Mouse (Mus musculus) megakaryocyte, adult 5-6 weeks (primary cell): ENCODE data around the gene Cldn12. TPM values are rescaled to one million over a fixed set of nuclear protein-coding genes. Genes with fewer than 3 reads are reported as not detected.

Source experiments
- ATAC-seq: 2 replicates; pipeline ENCODE4 v1.8.0; 2016; ENCODE audit warnings: mild to moderate bottlenecking, inconsistent platforms; ENCODE audit not compliant: poor library complexity, severe bottlenecking
- total RNA-seq, 2 experiments: library from RNA; stranded (forward) in 1 of 2; stranded (reverse) in 1 of 2; fragments of 153-499, 151-499 nt in 1 of 2; fragments of 221-1000, 200-1000 nt in 1 of 2; gene quantifications; 2 replicates each; pipeline versions ENCODE4 v1.2.3 to v1.2.4; 2015 to 2017

Gene Cldn12
- total RNA-seq, 2 experiments from 2014 or later = 0.80 to 2.3 TPM

- ATAC-seq = no peak
Measured at GRCm38 (mm10) chr5:5495042-5495441, 19.7 kb downstream of the Cldn12 start.

GRCm38 (mm10) chr5:5494269-5495005, 20.3 kb downstream of the Cldn12 start:
- ATAC-seq = peak; percentile 90

GRCm38 (mm10) chr5:5492163-5492562, 22.6 kb downstream of the Cldn12 start:
- no peak for ATAC-seq

GRCm38 (mm10) chr5:5486071-5486470, 28.7 kb downstream of the Cldn12 start:
- no peak for ATAC-seq

GRCm38 (mm10) chr5:5483254-5483858, 31.4 kb downstream of the Cldn12 start:
- ATAC-seq = no peak

- ATAC-seq = peak; percentile 82
Measured at GRCm38 (mm10) chr5:5481662-5482061, 33.1 kb downstream of the Cldn12 start.

GRCm38 (mm10) chr5:5479043-5479442, 35.7 kb downstream of the Cldn12 start, which contains the start of gene 1700015F17Rik:
Gene 1700015F17Rik (minus strand): TSS chr5:5479143.
- ATAC-seq = no peak

GRCm38 (mm10) chr5:5476133-5476532, 38.6 kb downstream of the Cldn12 start:
- no peak for ATAC-seq

GRCm38 (mm10) chr5:5465256-5465655, 49.5 kb downstream of the Cldn12 start:
- ATAC-seq = no peak

Other genes starting within 250 kb of the Cldn12 start
- gene Cdk14, start 94.6 kb downstream of the Cldn12 start, total RNA-seq (2015) = 4.7 and 11.1 TPM in 2 replicates
- 2.5 and 3.5 TPM in 2 replicates for gene Cdk14, start 94.6 kb downstream of the Cldn12 start, total RNA-seq (2017)
- gene 1700015F17Rik, start 35.8 kb downstream of the Cldn12 start, total RNA-seq (2015) = not detected in 2 replicates
- gene 1700015F17Rik, start 35.8 kb downstream of the Cldn12 start, total RNA-seq (2017) = not detected in 2 replicates
- gene Gtpbp10, start 44.6 kb upstream of the Cldn12 start, total RNA-seq (2015) = 14.2 and 14.8 TPM in 2 replicates
- gene Gtpbp10, start 44.6 kb upstream of the Cldn12 start, total RNA-seq (2017) = 15.8 and 17.6 TPM in 2 replicates
- not detected in 2 replicates for gene Gm8773, start 58.8 kb upstream of the Cldn12 start, total RNA-seq (2015)
- gene Gm8773, start 58.8 kb upstream of the Cldn12 start, total RNA-seq (2017) = not detected in 2 replicates
- gene Cfap69, start 149.3 kb upstream of the Cldn12 start, total RNA-seq (2015) = not detected in 2 replicates
- not detected in 2 replicates for gene Cfap69, start 149.3 kb upstream of the Cldn12 start, total RNA-seq (2017)
- gene Steap2, start 179.6 kb upstream of the Cldn12 start, total RNA-seq (2015) = 0.09 TPM in 1 of 2 replicates, not detected in the other
- not detected in 2 replicates for gene Steap2, start 179.6 kb upstream of the Cldn12 start, total RNA-seq (2017)
- gene Steap1, start 234.4 kb upstream of the Cldn12 start, total RNA-seq (2015) = not detected in 2 replicates
- not detected in 2 replicates for gene Steap1, start 234.4 kb upstream of the Cldn12 start, total RNA-seq (2017)